Mouse (Mus musculus) kidney, postnatal 36 days (tissue): Measurements from ENCODE around the gene Myrfl.

Experiments
- DNase-seq, 2 experiments: peaks; one replicate each; pipeline ENCODE4 v3.0.0; 2021 to 2022; ENCODE audit warnings: mixed read lengths in 2 of 2

Gene Myrfl

DNA sequence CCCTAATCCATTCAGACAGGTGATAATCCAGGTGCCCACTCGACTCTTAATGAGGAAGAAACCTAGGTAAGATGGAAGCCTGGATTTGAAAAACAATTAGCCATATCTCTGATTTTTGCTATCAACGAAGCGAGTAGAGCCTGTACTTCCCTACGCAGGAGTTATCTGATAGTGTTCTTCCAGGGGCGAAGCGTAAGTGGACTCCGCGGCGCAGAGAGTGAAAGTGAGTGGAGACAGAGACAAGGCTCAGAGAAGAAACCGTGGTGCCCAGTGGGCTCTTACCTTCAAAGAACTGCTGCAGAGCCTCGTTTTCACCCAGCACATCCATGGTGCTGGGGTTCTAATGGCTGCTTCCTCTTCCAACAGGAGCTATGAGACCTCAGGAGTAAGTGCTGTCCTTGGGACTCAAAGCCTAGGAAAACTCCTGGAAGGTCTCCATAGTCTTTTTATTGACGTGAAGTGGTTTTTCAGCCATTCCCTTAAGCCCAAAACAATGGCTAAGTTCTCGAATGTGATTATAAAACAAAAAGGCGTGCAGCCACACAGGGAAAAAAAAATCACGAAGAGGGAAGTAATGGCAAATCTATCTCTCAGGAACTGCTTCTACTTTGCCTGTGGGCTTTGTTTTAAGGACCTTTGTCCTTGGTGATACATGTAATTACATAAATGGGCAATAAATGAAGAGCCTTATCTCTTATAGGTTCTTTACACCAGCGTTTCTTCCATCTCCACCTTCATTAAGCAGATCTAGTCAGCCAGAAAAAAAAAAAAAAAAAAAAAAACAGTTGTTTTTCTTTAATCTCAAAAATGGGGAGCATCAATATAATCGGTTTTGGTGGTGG lies at the start of gene Myrfl:
Gene Myrfl (minus strand): TSS at position 584 of the 842 bp plus-strand sequence.
- no peak for DNase-seq

DNA sequence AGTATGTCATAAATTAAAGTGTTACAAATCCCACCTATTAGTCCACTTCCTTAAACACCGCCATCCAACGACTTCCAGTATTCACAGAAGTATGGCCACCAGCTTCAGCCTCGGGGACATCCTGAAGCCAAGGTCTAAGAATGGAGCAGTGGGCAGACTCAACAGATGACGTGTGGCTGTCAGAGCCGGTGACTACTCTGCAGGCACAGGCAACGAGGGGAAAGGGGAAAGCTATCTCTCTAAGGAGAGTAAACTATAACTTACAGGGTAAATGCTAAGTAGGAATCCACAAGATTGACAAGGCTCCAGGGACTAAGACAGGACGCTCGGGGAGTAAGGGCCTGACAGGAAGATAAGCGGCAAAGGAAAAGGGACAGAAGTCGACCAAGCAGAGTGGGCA lies 48.2 kb upstream of the Myrfl start:
- no peak for DNase-seq

DNA sequence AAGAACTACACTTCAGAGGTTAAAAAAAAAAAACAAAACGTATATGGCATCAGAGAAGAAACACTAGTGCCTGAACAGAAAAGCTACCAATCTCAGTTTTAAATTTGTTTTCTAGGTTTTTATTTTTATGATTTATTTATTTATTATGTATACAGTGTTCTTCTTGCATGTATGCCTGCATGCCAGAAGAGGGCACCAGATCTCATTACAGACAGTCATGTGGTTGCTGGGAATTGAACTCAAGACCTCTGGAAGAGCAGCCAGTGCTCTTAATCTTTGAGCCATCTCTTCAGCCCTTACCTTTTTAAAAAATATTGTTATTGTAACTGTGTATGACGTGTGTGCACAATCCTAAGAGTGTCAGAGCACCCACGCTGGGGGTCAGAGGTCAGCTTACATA lies 47.4 kb upstream of the Myrfl start:
- peak; percentile 31 to 38 for DNase-seq

DNA sequence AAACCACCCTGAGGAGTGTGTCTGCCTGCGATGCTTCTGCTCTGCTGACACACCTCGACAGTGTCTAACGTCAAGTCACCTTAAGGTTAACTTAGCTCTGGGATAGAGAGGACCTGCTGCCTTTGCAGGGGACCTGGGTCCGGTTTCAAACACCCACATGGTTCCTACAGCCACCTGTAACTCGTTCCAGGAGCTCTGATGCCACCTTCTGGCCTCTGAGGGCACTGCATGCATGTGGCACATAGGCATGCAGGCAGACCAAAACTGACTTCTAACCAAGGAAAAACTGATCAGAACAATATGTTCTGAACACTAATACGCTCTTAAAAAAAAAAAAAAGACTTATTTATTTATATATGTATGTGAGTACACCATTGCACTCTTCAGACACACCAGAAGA lies 46.3 kb upstream of the Myrfl start:
- DNase-seq, result peak in 1 of 2 experiments; percentile 70

DNA sequence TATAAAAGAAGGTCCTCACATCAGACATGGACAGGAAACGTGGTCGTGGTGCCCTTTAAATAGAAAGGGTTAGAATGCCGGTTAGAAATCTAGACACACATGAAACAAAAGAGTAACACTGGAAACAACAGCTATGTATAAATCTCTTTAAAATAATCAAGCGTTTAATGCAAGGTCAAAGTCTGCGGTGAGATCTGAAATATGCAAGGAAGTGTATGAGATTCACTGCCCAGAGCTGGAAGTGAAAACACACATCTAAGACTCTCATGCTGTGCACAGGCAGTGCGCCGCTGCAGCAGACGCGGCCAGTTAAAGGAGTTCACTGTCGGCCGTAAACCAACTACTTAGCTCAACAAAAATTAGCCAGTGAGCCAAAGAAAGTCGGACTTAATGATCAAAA lies 38.3 kb upstream of the Myrfl start:
- no peak for DNase-seq

DNA sequence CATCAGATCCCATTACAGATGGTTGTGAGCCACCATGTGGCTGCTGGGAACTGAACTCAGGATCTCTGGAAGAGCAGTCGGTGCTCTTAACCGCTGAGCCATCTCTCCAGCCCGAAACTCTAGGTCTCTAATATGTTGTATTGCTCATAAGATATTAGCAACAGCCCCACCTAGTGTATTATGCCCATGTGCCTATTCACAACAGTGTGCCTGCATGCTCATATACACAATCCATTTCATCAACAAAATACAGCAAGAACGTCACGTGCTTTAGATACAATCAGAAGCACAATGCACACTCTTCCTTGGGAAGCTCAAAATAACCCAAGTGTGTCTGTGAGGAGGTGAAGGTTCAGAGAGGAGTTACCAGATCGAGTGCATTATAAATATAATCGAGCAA lies 37.1 kb upstream of the Myrfl start:
- no peak for DNase-seq

DNA sequence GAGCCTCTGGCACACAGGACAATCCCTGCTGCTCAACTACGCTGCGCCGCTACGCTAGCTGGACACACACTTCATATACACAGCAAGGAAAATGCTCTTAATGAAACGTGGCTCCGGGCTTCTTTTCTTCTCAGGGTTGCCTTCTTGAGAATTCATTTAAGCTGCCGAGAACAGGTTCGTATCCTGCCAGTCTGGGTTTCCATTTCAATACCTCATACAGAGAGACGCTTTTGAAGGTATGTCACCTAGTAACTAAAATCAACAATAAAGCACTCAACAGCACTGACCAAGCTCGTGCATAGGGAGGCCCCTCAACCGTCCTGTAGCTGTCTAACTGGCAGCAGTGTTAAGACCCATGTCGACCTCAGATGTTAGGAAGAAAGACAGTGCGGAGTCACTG lies 35.7 kb upstream of the Myrfl start:
- DNase-seq, result no peak

DNA sequence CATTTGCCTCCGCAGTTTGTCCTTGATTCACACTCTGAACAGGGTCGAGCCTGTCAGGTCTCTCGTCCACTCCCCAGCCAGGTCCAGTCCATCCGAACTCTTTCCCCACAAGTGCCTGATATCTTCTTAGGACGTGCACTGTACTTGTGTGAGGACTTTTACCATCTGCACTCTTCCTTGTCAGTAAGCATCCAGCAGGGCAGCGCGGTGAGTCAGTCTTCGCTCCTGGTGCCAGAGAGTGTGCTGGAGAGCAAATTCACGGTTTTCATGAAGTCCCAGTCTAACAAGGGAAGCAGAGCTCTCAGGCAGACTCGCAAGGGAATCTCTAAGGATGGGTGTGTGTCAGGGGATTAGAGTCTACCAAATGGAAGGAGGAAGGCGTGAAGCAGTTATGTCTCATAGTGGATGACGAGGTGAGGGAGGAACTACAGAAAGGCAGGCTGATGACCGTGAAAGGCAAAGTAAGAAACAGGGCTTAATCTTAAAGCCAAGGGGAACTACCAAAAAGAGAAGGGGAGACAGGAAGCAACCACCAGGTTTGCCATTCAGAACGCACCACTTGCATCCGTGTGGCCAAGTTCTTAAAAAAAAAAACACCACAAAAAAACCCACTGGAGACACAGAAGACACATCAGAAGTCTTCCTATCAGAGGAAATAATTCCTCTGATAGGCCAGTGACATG lies 34.9 kb upstream of the Myrfl start:
- no peak for DNase-seq

DNA sequence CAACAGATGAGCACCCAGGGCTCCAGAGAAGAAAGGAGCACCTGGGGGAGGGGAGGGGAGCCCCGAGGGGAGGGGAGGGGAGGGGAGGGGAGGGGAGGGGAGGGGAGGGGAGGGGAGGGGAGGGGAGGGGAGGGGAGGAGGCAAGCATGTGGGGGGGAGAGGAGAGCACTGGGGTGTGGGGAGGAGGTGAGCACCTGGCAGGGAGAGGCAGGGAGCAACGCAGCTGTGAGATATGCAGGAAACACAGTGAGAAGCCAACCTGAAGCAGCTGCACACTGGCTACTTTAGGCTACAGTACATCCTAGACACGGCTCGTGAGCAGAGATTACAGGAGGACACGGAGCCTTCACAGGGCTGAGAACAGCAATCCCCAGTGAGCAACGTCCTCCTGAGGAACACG lies 34.2 kb upstream of the Myrfl start:
- DNase-seq, result no peak

DNA sequence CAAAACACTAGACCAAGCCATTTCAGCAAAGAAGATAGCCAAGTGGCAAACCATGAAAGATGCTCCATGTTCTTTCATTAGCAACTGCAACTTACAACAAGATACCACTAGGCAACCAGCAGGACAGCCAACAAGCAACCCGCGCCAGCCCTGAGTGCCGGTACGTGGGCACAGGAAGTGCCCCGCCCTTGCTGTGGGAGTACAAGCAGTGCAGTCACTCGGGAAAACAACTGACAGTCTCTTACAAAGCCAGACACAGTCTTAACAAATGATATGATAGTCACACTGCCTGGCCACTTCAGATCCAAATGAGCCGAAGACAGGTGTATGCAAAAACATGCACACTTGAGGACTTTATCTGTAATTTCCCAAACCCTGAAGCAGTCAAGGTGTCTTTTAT lies 33.8 kb upstream of the Myrfl start:
- no peak for DNase-seq

DNA sequence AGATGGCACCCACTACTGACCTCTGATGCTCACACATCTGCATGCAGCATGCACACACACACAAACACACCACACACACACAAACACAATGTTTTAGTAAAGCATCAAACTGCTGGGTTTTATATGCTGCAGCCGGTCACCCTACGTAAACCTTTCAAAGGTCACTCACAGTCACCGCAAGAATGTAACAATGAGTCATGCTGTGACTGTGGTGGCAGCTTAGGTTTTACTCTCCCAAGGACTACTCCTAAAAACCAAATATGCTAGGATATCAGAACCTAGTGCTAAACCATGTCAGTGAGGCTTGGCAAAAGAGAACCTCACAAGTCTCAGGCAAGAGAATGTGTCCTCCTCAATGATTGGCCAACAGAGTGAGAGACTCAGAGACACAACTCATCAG lies 32.1 kb upstream of the Myrfl start:
- DNase-seq, result no peak

DNA sequence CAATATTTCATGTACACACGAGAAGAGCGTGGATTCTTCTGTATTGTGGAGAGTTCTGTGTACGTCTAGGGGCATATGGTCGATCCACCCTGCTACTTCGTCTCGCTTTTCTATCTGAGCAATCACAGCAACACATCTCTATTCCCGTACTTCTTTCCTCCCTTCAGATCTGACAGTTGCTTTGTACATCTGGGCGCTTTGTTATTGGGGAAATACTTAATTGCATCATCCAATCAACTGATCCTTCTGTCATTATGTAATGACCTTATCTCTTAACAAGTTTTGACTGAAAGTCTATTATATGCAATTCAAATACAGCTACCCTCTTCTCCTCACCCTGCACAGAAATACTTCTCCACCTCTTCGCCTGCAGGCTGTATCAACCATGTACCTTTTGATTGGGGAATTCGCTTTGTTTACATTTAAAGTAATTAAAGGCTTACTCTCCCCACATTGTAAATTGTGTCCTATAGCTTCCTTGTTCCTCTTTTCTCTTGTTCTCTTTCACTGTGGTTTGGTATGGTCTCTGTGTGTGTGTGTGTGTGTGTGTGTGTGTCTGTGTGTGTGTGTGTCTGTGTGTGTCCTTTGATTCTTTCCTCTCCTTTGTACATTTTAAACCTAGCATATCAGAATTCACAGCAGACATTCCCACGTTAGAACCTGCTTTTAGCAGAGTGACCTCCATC lies 29.9 kb upstream of the Myrfl start:
- no peak for DNase-seq

DNA sequence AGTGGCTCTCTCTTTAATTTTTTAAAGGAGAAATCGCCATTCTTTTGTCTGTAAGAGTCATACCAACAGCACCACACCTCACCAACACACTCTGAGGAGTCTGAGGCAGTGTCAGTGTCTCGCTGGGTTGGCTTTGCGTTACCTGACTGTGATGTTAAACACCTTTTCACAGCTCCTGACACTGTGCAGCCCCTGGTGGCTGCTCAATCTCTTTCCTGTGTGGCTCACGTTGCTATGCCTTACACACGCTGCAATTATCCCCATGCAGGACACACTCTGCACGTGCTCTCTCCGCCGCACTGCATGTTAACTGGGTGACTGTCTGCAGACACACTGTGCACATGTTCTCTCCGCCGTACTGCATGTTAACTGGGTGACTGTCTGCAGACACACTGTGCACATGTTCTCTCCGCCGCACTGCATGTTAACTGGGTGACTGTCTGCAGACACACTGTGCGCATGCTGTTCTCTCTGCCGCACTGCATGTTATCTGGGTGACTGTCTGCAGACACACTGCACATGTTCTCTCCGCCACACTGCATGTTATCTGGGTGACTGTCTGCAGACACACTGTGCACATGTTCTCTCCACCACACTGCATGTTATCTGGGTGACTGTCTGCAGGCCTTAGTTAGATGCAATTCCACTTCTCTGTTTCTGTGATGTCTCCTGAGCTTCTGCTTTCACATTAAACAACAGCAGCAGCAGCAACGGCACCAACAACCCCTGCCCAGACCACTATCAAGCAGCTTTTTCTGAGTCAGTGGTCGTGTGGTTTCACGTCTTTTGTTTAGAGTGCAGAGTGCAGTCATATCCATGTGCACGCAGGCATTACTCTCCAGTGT lies 27.2 kb upstream of the Myrfl start:
- no peak for DNase-seq

DNA sequence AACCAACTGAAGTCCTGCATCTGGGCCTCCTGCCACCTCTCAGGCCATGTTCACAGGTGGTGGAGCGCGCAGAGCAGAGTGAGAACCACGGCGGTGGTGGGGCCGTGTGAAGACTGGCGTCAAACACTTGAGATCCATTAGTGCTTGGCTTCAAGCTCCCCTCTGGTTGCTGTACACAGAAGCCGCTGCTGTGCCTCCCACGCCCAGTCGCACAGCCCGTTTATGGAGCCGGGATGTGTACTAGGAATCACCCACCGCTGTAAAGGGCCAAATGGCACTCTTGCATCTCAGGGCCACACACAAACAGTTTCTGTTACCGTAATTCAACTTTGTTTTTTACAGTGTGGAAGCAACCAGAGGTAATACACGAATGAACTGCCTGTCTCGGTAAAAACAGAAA lies 25.4 kb upstream of the Myrfl start:
- DNase-seq, result no peak

DNA sequence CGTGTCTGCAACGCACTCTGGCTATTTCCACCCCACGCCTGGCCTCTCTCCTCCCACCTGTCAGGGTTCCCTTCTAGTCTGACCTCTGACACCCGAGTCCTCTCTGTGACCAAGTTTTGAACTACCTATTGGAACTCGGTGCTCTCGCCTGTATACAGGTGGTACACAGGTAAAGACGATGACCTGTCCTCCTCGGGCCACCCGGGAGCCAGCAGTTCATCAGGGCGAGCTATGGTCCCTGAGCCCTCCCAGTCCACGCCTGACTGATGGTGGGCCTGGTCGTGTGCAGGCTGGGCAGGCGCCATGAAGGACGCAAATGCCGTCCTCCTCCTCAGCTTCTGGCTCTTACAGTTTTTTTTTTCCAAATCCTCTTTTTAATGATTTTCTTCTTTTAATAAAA lies 24.7 kb upstream of the Myrfl start:
- no peak for DNase-seq

DNA sequence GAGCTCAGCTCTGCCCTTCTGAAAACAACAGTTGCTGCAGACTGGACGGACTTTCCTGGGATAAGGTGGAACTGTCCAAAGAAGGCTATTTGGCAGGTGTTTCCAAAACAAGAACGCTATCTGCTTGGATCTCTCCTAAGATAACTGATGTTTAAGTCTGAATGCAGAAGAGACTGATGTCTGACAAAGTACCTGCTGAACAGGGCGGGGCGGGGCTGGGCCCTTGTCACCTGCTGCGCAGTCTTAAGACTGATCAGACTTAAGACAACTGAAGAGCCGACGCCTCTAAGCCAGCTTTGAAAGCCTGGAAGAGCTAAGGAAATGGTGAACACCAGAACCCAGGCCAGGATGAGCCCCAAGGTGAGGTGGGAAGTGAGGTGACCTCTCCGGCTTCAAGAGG lies 23.9 kb upstream of the Myrfl start:
- DNase-seq, result no peak

DNA sequence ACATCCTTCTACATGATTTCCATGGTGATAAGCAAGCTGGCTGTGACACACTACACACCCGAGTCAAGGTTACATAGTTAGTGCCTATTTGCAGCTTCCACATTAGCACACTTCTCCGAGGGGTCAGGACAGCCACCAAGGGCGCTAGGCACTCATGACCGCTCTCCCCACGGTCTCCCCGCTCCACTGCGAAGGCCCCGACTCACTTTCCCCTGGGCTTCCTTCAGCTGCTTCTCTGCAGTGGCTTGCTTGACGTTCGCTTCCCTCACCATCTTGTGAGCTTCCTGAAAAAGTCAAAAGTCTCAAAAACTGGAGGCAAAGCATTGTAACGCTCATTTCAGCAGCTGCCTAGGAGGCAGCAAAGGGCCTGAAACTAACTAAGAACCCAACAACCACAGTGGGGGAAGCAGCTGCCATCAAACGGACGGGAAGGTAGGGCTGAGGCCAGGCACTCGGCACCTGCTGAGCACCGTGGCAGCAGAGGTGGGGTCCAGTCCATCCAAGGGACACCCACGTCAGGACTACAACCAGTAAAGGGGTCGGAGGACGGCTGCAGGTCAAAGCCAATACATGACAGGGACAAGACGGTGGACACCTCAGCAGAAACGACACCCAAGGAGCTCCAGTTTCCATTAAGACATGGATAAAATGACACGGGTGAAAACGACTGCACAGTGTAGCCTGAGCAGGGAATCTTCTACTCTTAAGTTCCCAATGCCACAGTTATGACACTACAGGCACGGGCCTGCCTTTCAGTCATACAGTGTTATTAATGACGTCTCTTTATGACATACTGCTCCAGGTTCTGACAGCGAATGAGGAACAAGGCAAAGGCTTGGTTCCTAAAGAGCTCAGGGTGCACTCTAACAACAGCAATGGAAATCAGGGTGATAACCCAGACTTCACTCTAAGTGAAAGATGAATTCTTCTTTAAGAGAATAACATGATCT lies 22.9 kb upstream of the Myrfl start:
- DNase-seq, result no peak

DNA sequence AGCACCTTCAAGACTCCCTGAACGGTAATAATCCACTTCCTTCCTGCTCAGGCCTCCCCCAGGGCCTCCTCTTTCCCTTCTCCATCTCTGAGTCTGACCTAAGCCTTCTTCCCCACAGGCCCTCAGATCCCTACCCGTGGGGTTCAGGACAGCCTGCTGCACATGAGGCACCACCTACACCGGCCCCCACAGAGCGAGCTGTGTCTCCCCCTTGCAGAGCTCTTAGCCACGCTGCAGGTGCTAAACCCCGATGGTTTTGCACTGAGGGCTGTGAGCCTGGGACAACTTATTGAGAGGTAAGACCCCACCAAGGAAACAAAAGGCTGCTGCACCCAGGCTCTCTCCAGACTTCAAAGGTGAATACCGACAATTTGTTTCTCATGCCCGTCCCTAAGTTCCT lies 19.9 kb upstream of the Myrfl start:
- no peak for DNase-seq

DNA sequence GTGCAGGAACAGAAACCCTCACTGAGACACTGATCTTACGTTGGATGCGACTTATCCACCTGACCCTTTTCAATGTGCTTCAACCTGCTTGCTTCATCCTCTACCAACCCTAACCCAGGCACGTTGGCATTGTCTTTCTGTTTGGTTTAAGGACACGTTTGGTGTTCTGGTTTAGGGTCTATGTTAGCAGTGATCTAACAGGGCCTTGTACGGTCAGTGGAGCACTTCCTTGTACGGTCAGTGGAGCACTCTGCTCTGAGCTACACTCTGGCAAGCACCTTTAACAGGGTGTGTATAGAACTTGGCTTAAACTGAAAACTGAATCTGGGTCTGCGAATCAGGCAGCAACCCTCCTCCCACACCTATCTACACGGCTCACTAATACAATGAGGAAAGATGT lies 18.6 kb upstream of the Myrfl start:
- DNase-seq, result no peak

DNA sequence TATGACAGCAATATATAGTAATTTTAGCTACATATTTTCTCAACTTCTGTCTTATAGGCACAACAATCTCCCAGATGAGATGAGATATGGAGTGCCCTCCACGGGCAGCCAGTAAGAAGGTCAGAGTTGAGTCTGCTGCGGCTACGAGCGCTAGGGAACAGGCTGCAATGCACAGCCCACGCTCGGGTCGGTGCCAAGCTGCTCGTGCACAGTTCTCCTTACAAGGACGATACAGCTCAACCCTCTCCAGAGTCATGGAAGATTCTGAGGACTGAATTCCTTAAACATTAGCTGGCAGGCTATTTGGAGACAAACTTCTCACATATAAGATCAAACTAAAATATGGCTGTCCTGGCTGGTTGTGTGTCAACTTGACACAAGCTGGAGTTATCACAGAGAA lies 17.9 kb upstream of the Myrfl start:
- DNase-seq, result no peak

DNA sequence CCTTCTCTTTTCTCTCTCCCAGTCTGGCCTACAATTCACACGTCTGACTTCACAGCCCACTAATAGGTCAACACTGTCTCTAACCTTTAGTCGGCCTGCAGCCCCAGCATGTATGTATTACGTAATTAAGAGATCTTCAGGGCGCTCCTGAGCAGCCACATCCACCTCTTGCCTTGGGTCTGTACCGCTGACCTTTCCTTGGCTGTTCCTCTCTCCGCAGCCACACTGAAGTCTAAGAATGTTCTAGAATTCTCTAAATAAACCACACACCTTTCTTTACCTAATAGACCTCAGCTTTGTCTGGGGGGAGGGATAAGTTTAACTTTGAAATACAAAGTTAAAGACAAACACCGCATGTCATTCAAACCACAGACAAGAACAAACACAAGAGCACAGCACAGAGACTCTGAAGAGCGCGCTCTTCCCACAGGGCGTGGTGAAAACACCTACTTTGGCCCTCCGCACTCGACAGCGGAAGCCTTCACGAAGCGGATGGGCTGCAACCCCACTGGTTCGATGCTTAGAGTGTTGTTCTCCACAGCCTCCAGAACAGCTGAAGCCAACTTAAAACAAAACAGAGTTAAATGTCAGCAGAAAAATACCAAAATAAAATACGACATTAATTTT lies 17.0 kb upstream of the Myrfl start:
- no peak for DNase-seq
